In the genomic region with DNA sequence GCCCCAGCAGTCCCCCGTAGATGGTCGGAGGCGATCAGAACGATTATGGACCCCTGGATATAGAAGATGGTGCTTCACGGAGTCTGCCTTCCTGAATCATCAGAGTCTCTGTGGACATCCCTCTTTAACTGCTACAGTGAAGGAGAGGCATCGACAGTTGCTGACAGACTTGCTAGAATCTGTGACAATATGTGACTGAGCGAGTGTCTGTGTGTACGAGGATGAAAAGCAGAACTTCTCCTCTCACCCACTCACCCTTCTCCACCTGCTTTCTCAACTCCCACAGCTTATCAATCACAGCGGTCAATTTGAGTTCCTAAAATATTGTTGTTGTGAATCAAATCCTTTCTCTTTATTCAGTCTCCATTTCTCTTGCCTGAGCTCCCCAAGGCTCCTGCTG, we compare ENCODE assay signal across 22 mouse cellular contexts.
DNase-seq lines count a peak whose midpoint lies in the region; TF ChIP-seq lines count a peak whose summit lies in the region.
"Had no signal": no experiment of that assay in that cellular context is flagged by ENCODE, and none has a peak within 500 bp of the region (broad histone marks: within the 10 kb centered on the region; RNA-seq: fewer than 3 reads in every experiment).

No protein-coding gene starts in this region.

- intact Hi-C loops in gastrocnemius, adult 2 months (cut with DNase I) = no loop called here

- H3K27ac ChIP-seq in gastrocnemius, adult 2 months = no peak overlapping the region
- H3K27ac ChIP-seq: embryonic facial prominence, embryonic 12.5 days; forebrain, embryonic 15.5 days; neural tube, embryonic 15.5 days had no signal

- TF ChIP-seq CTCF in gastrocnemius, adult 2 months (IDR thresholded peaks at IDR 0.05) = no peak

- DNase-seq in layer of hippocampus, adult 11-12 months (ENCODE audit: low spot score) = peak; percentile 26
- DNase-seq in layer of hippocampus, postnatal 25 days (ENCODE audit: extremely low spot score in 1 of 2, low spot score in 1 of 2) = no peak
- peak; percentile 25 to 37 for DNase-seq in right cerebral cortex, adult 2 months (ENCODE audit: low spot score in 2 of 2)
- DNase-seq in right cerebral cortex, postnatal 4 days = no peak
- DNase-seq in layer of hippocampus, adult 9-11 months = peak; percentile 66
- no peak for DNase-seq in gastrocnemius, adult 2 months
- DNase-seq in adrenal gland, postnatal 4 days (ENCODE audit: low spot score in 2 of 2) = no peak
- DNase-seq: adrenal gland, adult 2 months; cerebellum, adult 11 months; cerebellum, postnatal 10 days; gastrocnemius, postnatal 25 days; kidney, adult 8-10 months; kidney, postnatal 25 days; lung, adult 18-20 months; lung, postnatal 14 days; midbrain, embryonic 14.5 days; thymus, postnatal 14 days had no signal

- no peak overlapping the region for H3K4me3 ChIP-seq in gastrocnemius, adult 2 months
- H3K4me3 ChIP-seq: embryonic facial prominence, embryonic 12.5 days; erythroblast, embryonic 14.5 days; forebrain, embryonic 15.5 days; megakaryocyte, embryonic 14.5 days; neural tube, embryonic 15.5 days had no signal

Comparison
In these comparisons a context has a peak if more than half of its experiments do, and no peak if none do; other contexts are left out.
1. DNase-seq: peak in layer of hippocampus, adult 11-12 months (single experiment), right cerebral cortex, adult 2 months (2 of 2) and layer of hippocampus, adult 9-11 months (single experiment); none in layer of hippocampus, postnatal 25 days (0 of 2), right cerebral cortex, postnatal 4 days (single experiment), gastrocnemius, adult 2 months (single experiment) and adrenal gland, postnatal 4 days (0 of 2).